Mouse (Mus musculus) limb, embryonic 11.5 days (tissue): ENCODE results near the gene Miga2. TPM values are rescaled to one million over a fixed set of nuclear protein-coding genes. Genes with fewer than 3 reads are reported as not detected.

ENCODE experiments used
- ATAC-seq: fragments of 200-750 bp; cut with Nextera tagmentation; 2 replicates; pipeline ENCODE4 v1.8.0; 2017; ENCODE audit warnings: low read depth; ENCODE audit not compliant: insufficient number of reproducible peaks, low FRiP score, low TSS enrichment
- DNase-seq: peaks from one replicate; pipeline ENCODE4 v3.0.0-alpha.2; 2015; ENCODE audit warnings: low spot score
- H3K27ac ChIP-seq: fragments of 300-500 bp; sonication (generic); replicated peaks from 2 replicates; pipeline ENCODE4 v1.5.1; 2014; ENCODE audit warnings: low read depth, mild to moderate bottlenecking, low read length
- H3K27me3 ChIP-seq: fragments of 300-500 bp; sonication (generic); 2 replicates; pipeline ENCODE4 v1.6.1; 2014; ENCODE audit warnings: mild to moderate bottlenecking, low read length, mixed read lengths; ENCODE audit not compliant: control insufficient read depth, insufficient read depth
- H3K36me3 ChIP-seq: fragments of 300-500 bp; sonication (generic); 2 replicates; pipeline ENCODE4 v1.6.1; 2014; ENCODE audit warnings: mild to moderate bottlenecking, low read length, moderate library complexity, mixed read lengths; ENCODE audit not compliant: control insufficient read depth, insufficient read depth
- H3K4me1 ChIP-seq: fragments of 300-500 bp; sonication (generic); 2 replicates; pipeline ENCODE4 v1.6.1; 2014; ENCODE audit warnings: low read length, mixed read lengths; ENCODE audit not compliant: control insufficient read depth, insufficient read depth
- H3K4me2 ChIP-seq: fragments of 300-500 bp; sonication (generic); 2 replicates; pipeline ENCODE4 v1.6.1; 2014; ENCODE audit warnings: low read depth, mild to moderate bottlenecking, moderate library complexity; ENCODE audit not compliant: severe bottlenecking
- H3K4me3 ChIP-seq: fragments of 300-500 bp; sonication (generic); 2 replicates; pipeline ENCODE4 v1.5.1; 2014; ENCODE audit warnings: low read depth, low read length
- H3K9ac ChIP-seq: fragments of 300-500 bp; sonication (generic); 2 replicates; pipeline ENCODE4 v1.6.1; 2014; ENCODE audit warnings: mild to moderate bottlenecking, low read length
- H3K9me3 ChIP-seq: fragments of 300-500 bp; sonication (generic); 2 replicates; pipeline ENCODE4 v1.6.1; 2016; ENCODE audit warnings: low read length; ENCODE audit not compliant: control insufficient read depth
- WGBS: fragments of 180-500 bp; shearing (Covaris S2); extraction: QIAGEN DNeasy Blood & Tissue Kit; methylation state at CpG from one replicate; pipeline ENCODE4 v1.1.7; 2014; 5-methylcytosine and 5-hydroxymethylcytosine counted together
- polyA plus RNA-seq: library from polyadenylated mRNA; unstranded; fragments of >200 nt; fragmentation: Nextera tagmentation; extraction: Ambion mirVana; gene quantifications from 2 replicates; pipeline ENCODE4 v1.2.1, GENCODE M21; 2014

Gene Miga2
- polyA plus RNA-seq, result 19.5 and 20.1 TPM in 2 replicates

GRCm38 (mm10) chr2:30363773-30364650, at the start of gene Miga2:
Gene Miga2 (plus strand): TSS chr2:30364233.
- Histone ChIP-seq H3K4me2 (peak within 1 kb of the TSS; percentile 70), H3K4me3 (peak within 1 kb of the TSS; percentile 97), H3K36me3 (peaks cover 7% of the 10 kb centered on the region), H3K9ac (peak within 1 kb of the TSS; percentile 75), H3K27me3 (no peaks in the 10 kb centered on the region), H3K27ac (0 out of 2 replicates have a peak within 1 kb of the TSS, but pooled peaks have one; percentile 39), H3K9me3 (no peaks in the 10 kb centered on the region), H3K4me1 (peaks cover 11% of the 10 kb centered on the region)
- DNase-seq (peak; percentile 98), ATAC-seq (peak; percentile 98)
- WGBS, result under 1% methylated on average over 54 of the region's 54 CpGs

GRCm38 (mm10) chr2:30316136-30316535, 47.9 kb upstream of the Miga2 start:
- Histone ChIP-seq H3K4me1 (no peaks in the 10 kb centered on the region), H3K4me3 (no peak overlapping the region), H3K27me3 (no peaks in the 10 kb centered on the region), H3K36me3 (peaks cover 35% of the 10 kb centered on the region), H3K27ac (no peak overlapping the region), H3K9me3 (no peaks in the 10 kb centered on the region), H3K9ac (no peak overlapping the region), H3K4me2 (no peak overlapping the region)
- ATAC-seq, result no peak
- WGBS, result 96% methylated on average over 4 of the region's 4 CpGs
- no peak for DNase-seq

- Histone ChIP-seq H3K36me3 (peaks cover 32% of the 10 kb centered on the region), H3K4me2 (no peak overlapping the region), H3K9ac (no peak overlapping the region), H3K4me1 (no peaks in the 10 kb centered on the region), H3K4me3 (no peak overlapping the region), H3K27ac (no peak overlapping the region), H3K27me3 (no peaks in the 10 kb centered on the region), H3K9me3 (no peaks in the 10 kb centered on the region)
- no peak for ATAC-seq
- no peak for DNase-seq
- whole genome bisulfite sequencing, result 95% methylated on average over 5 of the region's 5 CpGs
These were observed 47.1 kb upstream of the Miga2 start for GRCm38 (mm10) chr2:30316955-30317354.

GRCm38 (mm10) chr2:30319260-30319659, 44.8 kb upstream of the Miga2 start:
- 93% methylated on average over 4 of the region's 4 CpGs for WGBS
- Histone ChIP-seq H3K9me3 (no peaks in the 10 kb centered on the region), H3K9ac (no peak overlapping the region), H3K27ac (no peak overlapping the region), H3K36me3 (peaks cover 36% of the 10 kb centered on the region), H3K4me2 (no peak overlapping the region), H3K27me3 (no peaks in the 10 kb centered on the region), H3K4me3 (no peak overlapping the region), H3K4me1 (no peaks in the 10 kb centered on the region)
- ATAC-seq (no peak), DNase-seq (no peak)

- no peaks in the 10 kb centered on the region for H3K9me3 ChIP-seq
- no peaks in the 10 kb centered on the region for H3K4me1 ChIP-seq
- no peak overlapping the region for H3K27ac ChIP-seq
- H3K4me2 ChIP-seq, result no peak overlapping the region
- ATAC-seq (no peak), DNase-seq (no peak)
- H3K27me3 ChIP-seq, result no peaks in the 10 kb centered on the region
- peaks cover 24% of the 10 kb centered on the region for H3K36me3 ChIP-seq
- H3K9ac ChIP-seq, result no peak overlapping the region
- no peak overlapping the region for H3K4me3 ChIP-seq
- WGBS, result 90% methylated on average over 7 of the region's 7 CpGs
These were observed 40.9 kb upstream of the Miga2 start for GRCm38 (mm10) chr2:30323111-30323510.

GRCm38 (mm10) chr2:30325296-30325695, 38.7 kb upstream of the Miga2 start:
- Histone ChIP-seq H3K4me1 (no peaks in the 10 kb centered on the region), H3K4me2 (no peak overlapping the region), H3K9me3 (no peaks in the 10 kb centered on the region), H3K27ac (no peak overlapping the region), H3K4me3 (no peak overlapping the region), H3K9ac (no peak overlapping the region), H3K27me3 (no peaks in the 10 kb centered on the region), H3K36me3 (peaks cover 28% of the 10 kb centered on the region)
- 94% methylated on average over 5 of the region's 5 CpGs for WGBS
- DNase-seq (no peak), ATAC-seq (no peak)

GRCm38 (mm10) chr2:30327276-30327675, 36.8 kb upstream of the Miga2 start:
- Histone ChIP-seq H3K4me2 (no peak overlapping the region), H3K27me3 (no peaks in the 10 kb centered on the region), H3K9ac (no peak overlapping the region), H3K36me3 (peaks cover 32% of the 10 kb centered on the region), H3K9me3 (no peaks in the 10 kb centered on the region), H3K27ac (no peak overlapping the region), H3K4me1 (no peaks in the 10 kb centered on the region), H3K4me3 (no peak overlapping the region)
- DNase-seq, result no peak
- WGBS, result 93% methylated on average over 7 of the region's 7 CpGs
- no peak for ATAC-seq

- no peak overlapping the region for H3K4me2 ChIP-seq
- H3K36me3 ChIP-seq, result peaks cover 33% of the 10 kb centered on the region
- no peak overlapping the region for H3K4me3 ChIP-seq
- no peak for DNase-seq
- no peak for ATAC-seq
- H3K27ac ChIP-seq, result no peak overlapping the region
- H3K27me3 ChIP-seq, result no peaks in the 10 kb centered on the region
- WGBS, result 96% methylated on average over 3 of the region's 3 CpGs
- H3K9me3 ChIP-seq, result no peaks in the 10 kb centered on the region
- H3K4me1 ChIP-seq, result no peaks in the 10 kb centered on the region
- H3K9ac ChIP-seq, result no peak overlapping the region
These were observed 35.2 kb upstream of the Miga2 start for GRCm38 (mm10) chr2:30328791-30329190.
